Mouse (Mus musculus) lung, adult 2 months (tissue): ENCODE data around the gene 0610010F05Rik. TPM values are rescaled to one million over a fixed set of nuclear protein-coding genes. Genes with fewer than 3 reads are reported as not detected.
A peak's percentile ranks its signal among the peaks of the same experiment; 100 is the strongest.

ENCODE experiments used
- DNase-seq: peaks from one replicate; pipeline ENCODE4 v3.0.0; 2022
- H3K4me1 ChIP-seq: fragments of 200-500 bp; 2 replicates; pipeline ENCODE4 v1.6.1; 2011; ENCODE audit warnings: low read length; ENCODE audit not compliant: control insufficient read depth, insufficient read depth
- H3K4me3 ChIP-seq: fragments of 200-500 bp; replicated peaks from 2 replicates; pipeline ENCODE3; 2011; ENCODE audit warnings: low read depth, mild to moderate bottlenecking, control low read depth, low read length; ENCODE audit errors: extremely low read depth
- CTCF ChIP-seq: fragments of 200-500 bp; IDR thresholded peaks from 2 replicates; pipeline ENCODE4 v1.5.1; 2011; ENCODE audit warnings: mild to moderate bottlenecking, low read length, control low read depth; ENCODE audit not compliant: insufficient read depth
- POLR2A ChIP-seq: fragments of 200-500 bp; IDR thresholded peaks from 2 replicates; pipeline ENCODE4 v1.6.1; 2011; ENCODE audit warnings: low read depth, mild to moderate bottlenecking, control low read depth, low read length, borderline replicate concordance; ENCODE audit errors: extremely low read depth
- WGBS: fragments of 180-500 bp; shearing (Covaris S2); methylation state at CpG from one replicate; pipeline ENCODE4 v1.1.7; 2018; 5-methylcytosine and 5-hydroxymethylcytosine counted together
- polyA plus RNA-seq: library from polyadenylated mRNA; depleted of rRNA; stranded (reverse); fragments of >200 nt; gene quantifications from 2 replicates; pipeline ENCODE4 v1.2.3, GENCODE M21; 2012; rRNA removed

Gene 0610010F05Rik
- polyA plus RNA-seq, result 2.7 and 4.7 TPM in 2 replicates

DNA sequence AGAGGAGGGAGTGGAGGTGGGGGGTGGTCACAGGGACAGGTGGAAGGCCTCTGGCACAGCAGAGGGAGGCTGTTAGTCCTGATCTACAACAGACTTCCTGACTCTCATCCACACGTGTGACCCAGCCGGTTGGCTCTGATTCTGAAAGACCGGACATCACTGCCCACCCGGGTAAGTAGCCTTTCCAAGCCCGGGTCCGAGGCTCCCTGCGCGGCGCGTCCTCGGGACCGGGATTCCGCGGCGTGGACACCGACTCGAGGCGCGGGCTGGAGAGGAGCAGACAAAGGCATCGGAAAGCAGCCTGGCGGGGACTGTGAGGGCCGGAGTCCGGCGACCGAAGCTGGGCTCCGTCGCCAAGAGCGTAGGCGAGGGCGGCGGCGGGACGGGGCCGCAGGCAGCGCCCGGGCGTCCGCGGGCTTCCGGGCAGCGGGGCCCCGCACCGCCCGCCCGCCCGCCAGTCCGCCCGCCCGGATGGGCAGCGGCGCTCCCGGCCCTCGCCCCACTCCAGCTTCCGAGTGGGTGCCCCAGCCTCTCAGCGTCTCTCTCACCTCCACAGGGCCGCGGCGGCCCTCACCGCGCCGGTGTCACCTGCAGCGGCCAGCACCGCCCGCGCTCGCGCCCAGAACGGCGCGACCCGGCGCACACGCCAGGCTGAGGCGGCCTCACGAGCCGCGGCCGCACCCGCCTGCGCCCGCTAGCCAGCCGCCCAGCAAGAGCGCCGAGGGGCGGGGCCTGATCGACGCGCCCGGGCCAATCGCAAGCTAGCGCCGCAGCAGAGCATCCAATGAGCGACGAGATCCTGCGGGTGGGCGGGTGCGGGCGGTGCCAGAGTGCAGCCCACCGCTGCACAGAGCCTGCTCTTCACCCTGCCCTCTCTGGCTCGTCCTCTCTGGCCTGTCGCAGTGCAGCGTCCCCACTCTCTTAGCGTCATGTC lies at the start of gene 0610010F05Rik:
TSS of gene 0610010F05Rik (minus strand) at position 695 of the 934 bp plus-strand sequence.
- TF ChIP-seq CTCF, result no peak
- peak; percentile 60; the same call in 1 of the 2 replicates for TF ChIP-seq POLR2A
- Histone ChIP-seq H3K4me1 (no peaks in the 10 kb centered on the region; the same call in 1 of the 2 replicates), H3K4me3 (peak within 1 kb of the TSS; percentile 84)
- WGBS, result under 1% methylated on average over 100 of the region's 103 CpGs
- peak; percentile 75 for DNase-seq

DNA sequence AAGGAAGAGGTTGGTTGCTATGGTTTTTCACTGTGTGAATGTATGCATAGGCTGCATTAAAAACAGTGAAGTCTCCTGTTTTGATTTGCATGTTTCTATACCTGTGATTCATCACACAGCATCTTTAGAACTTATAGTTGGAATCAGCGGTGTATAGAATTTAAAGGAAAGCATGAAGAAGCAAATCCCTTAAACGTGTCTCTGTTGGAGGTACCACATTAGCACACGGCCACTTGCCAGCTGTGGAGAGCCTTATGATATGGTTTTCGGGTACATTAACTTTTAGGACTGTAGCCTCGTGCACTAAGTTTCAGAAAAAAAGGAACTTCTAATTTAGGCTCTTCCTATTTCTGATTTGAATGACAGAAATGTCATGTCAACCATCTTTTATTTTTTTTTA lies 49.1 kb upstream of the 0610010F05Rik start:
- TF ChIP-seq CTCF (no peak), POLR2A (no peak)
- Histone ChIP-seq H3K4me3 (no peak overlapping the region), H3K4me1 (no peaks in the 10 kb centered on the region)
- DNase-seq, result no peak
- WGBS, result 79% methylated on average over 5 of the region's 5 CpGs

DNA sequence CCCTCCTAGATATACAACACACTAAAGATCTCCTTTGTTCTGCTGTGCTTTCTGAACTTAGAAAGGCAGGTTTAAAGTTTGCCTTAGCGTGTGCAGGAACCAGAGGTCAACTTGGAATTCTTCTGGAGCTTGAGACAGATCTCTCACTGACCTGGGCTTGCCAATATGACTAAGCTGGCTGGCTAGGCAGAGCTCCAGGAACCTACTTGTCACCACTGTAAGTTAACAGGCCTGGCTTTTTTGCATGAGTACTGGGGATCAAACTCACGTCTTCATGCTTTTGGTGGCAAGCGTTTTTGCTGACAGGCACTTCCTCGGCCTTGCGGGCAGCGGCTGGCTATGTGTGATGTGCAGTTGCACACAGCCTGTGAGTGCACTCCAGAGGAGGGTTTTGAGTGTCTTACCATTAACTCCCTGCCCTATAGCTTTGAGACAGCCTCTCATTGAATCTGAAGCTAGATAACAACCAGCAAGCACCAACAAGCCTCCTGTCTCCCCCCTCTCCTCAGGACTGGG lies 47.1 kb upstream of the 0610010F05Rik start:
- no peak for DNase-seq
- WGBS, result 89% methylated on average over 6 of the region's 6 CpGs
- no peak for TF ChIP-seq CTCF
- no peak for TF ChIP-seq POLR2A
- H3K4me1 ChIP-seq, result no peaks in the 10 kb centered on the region
- no peak overlapping the region for H3K4me3 ChIP-seq

DNA sequence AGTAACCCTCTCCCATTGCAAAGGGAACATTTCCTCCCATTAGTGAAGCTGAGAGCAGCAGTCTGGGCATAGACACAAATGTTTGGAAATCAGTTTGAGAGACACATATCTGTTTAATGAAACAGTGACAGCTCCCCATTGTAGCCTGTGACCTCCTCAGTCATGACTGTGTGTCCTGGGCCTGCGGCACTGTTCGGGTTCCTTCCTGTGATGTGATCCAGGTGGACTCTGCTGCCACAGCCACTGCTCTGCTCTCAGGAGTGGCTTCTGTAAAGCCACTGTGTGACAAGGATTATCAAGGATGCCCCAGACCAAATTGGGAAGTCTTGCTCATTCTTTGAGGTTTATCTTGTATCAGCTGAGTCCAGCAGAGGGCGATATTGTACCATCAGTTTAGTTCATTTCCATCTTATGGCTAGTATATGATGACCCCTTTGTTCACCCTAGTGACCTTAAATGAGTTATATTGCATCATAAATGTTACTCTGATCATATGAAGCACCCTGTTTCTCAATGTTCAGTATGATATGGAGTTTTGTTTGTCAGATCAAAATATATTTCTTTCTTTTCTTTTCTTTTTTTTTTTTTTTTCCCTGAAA lies 45.7 kb upstream of the 0610010F05Rik start:
- no peak overlapping the region for H3K4me3 ChIP-seq
- no peaks in the 10 kb centered on the region for H3K4me1 ChIP-seq
- peak; percentile 47 for DNase-seq
- TF ChIP-seq POLR2A (no peak), CTCF (peak; percentile 35; the same call in 1 of the 2 replicates)
- 39% methylated on average over 3 of the region's 3 CpGs for WGBS

DNA sequence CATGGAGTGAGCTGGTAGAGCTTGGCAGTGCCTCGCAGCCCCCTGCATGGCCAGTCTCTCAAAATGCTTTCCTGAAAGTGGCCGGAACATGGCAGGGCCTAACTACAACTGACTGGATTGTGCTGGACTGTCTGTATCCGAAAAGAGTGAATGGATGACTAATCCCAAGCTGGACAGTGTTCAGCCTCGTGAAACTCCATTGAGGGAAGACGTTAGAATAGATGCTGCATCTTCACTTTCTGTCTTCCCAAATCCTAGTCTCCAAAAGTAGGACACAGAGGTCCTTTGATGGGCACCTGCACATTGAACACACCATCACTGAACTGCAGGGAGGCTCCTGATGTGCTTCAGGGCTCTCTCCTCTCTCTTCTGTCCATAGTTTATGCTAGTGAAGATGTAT lies 42.7 kb upstream of the 0610010F05Rik start:
- no peak overlapping the region for H3K4me3 ChIP-seq
- DNase-seq, result no peak
- no peak for TF ChIP-seq POLR2A
- TF ChIP-seq CTCF, result no peak
- WGBS, result 86% methylated on average over 5 of the region's 5 CpGs
- no peaks in the 10 kb centered on the region; the same call in 1 of the 2 replicates for H3K4me1 ChIP-seq

DNA sequence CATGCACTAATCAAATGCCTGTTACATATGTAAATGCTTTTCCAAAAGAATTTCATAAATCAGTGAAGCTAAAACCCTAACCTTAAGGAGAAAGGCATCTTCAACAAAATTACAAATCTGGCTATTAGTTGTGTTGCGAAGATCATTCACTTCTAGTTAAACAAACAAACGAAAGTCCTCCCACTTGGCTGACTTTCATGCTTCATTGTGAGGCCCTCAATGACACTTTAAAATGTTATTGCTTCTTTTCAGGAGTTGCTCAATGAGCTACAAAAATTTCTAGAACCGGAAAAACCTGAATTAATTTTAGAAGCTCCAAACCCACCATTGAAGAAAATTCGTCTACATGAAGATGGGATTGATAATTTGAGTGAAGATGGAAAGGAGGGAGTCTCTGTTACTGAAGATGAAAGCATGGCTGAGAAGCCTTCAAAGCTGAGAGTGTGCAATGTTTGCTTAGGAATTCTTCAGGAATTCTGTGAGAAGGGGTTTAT lies 38.9 kb upstream of the 0610010F05Rik start:
- 53% methylated on average over 4 of the region's 4 CpGs for whole genome bisulfite sequencing
- Histone ChIP-seq H3K4me1 (no peaks in the 10 kb centered on the region; the same call in none of the 2 replicates), H3K4me3 (no peak overlapping the region)
- TF ChIP-seq CTCF, result no peak
- no peak for TF ChIP-seq POLR2A
- no peak for DNase-seq

DNA sequence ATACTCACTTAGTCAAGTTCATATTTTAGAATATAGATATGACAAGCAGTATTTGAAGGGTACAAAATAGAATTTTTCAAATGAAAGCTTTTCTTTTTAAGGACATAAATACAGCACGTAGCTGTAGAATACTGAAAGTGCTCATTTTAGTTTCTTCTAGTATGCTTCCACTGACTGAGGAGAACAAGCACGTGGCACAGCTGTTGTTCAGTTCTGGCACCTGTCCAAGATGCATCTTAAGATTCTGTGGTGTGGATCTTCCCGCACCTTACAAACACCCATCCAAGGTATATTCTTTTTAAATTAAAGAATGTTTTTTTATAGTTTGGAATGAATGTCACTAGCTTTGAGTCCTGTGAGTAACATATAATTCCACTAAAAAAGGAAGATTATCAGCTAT lies 33.7 kb upstream of the 0610010F05Rik start:
- Histone ChIP-seq H3K4me1 (peaks cover 2% of the 10 kb centered on the region), H3K4me3 (no peak overlapping the region)
- TF ChIP-seq CTCF, result no peak
- TF ChIP-seq POLR2A, result no peak
- 6% methylated on average over 3 of the region's 3 CpGs for WGBS
- DNase-seq, result no peak

DNA sequence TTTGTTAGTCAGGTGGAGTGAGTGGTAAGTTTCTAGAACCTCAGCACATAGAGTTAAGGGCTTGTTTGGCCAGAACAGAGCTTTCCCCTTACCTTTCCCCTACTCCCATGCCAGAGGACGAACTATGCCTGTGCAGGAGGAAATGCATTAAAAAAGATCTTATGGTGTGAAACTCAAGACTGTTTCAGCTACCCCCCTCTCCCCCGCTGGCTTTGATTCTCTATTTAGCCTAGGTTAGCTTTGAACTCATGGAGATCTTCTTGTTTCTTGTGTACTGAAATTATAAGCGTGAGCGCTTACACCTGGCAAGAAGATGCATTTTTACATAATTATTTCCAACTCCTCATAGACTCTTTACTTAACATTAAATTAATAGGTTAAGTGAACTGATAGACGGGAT lies 33.1 kb upstream of the 0610010F05Rik start:
- TF ChIP-seq POLR2A (no peak), CTCF (no peak)
- H3K4me3 ChIP-seq, result peak overlapping the region; percentile 88
- no peak for DNase-seq
- peaks cover 2% of the 10 kb centered on the region for H3K4me1 ChIP-seq
- 3% methylated on average over 5 of the region's 5 CpGs for WGBS

DNA sequence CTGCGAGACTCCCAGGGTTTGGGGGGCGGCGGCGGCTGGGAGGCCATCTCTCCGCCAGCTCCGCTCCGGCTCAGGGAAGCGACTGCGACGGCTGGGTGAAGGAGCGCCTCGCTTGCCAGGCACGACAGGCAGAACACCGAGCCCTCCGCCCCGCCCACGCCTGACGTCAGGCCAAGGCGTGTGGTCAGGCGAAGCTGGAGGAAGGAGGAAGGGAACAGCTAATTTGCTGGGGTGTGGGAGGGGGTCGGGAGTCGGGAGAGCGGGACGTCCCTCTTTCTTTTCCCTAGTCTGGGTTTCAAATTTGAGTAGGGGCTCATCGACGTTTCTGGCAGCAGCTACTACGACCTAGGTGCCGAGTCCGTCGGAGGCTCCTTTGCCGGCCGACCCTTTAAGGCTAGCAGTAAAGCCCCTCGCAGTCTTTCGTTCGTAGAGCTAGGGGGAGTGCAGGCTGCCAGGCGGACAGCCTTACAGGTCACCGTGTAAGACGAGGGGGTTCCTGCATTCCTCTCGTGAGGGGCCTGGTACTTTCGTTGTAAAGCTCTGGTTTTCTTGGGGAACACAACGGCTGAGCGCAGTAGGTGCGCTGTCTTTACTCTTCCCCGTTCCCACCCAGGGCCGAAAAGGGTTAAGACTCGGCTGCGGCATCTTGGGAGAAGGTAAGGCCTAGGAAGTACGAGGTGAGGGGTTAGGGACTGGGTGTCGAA lies 32.5 kb upstream of the 0610010F05Rik start, which contains the start of gene Pex13:
TSS of gene Pex13 (minus strand) at position 162 of the 704 bp plus-strand sequence.
- peak; percentile 91 for DNase-seq
- H3K4me1 ChIP-seq, result peaks cover 3% of the 10 kb centered on the region
- WGBS, result under 1% methylated on average over 49 of the region's 49 CpGs

More for the DNA sequence above, 32.5 kb upstream of the 0610010F05Rik start, which contains the start of gene Pex13:
- H3K4me3 ChIP-seq, result peak within 1 kb of the TSS; percentile 88
- no peak for TF ChIP-seq CTCF
- peak; percentile 79 for TF ChIP-seq POLR2A
